Mouse (Mus musculus): ENCODE measurements around the gene Ebf4. TPM values are rescaled to one million over a fixed set of nuclear protein-coding genes. Genes with fewer than 3 reads are reported as not detected.
A peak's percentile ranks its signal among the peaks of the same experiment; 100 is the strongest.

Gene Ebf4
- polyA plus RNA-seq, 1 experiment from 2014 or later, result 3.1 TPM

DNA sequence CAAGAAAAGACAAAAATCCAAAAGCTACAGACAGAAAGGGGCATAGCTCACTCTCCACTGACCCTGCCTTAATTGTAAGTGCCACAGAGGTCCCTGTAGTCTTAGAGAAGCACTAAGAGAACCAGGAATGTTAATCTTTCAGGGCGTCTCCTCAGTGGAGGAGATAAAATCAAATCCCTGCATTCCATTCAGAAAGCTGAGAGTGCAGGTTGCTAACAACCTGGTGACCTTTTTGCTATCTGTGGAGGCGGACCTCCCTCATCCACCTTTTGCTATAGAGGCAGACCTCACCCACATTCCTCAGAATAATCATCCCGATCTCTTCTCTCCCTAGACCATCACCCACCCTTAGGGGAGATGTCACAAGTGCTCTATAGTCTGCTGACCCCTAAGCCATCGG lies 5.9 kb upstream of the Ebf4 start:
- Histone ChIP-seq H3K36me3 (ENCODE audit: control insufficient read depth, insufficient read depth, low read length) (no peaks in the 10 kb centered on the region), H3K4me3 (ENCODE audit: low read length) (no peak overlapping the region), H3K9ac (ENCODE audit: low read depth, low read length) (no peak overlapping the region), H3K27ac (ENCODE audit: low read depth, low read length) (no peak overlapping the region), H3K27me3 (ENCODE audit: control insufficient read depth, insufficient read depth, low read length) (peaks cover 2% of the 10 kb centered on the region; the same call in 1 of the 2 replicates), H3K4me1 (ENCODE audit: control insufficient read depth, insufficient read depth, low read length) (peaks cover 8% of the 10 kb centered on the region), H3K4me2 (replicated peaks; ENCODE audit: low read depth, low read length) (no peak overlapping the region), H3K9me3 (ENCODE audit: control insufficient read depth, low read length) (no peaks in the 10 kb centered on the region)
- ATAC-seq (ENCODE audit: low FRiP score, low TSS enrichment), result no peak
- 63% methylated on average over 4 of the region's 4 CpGs for WGBS

DNA sequence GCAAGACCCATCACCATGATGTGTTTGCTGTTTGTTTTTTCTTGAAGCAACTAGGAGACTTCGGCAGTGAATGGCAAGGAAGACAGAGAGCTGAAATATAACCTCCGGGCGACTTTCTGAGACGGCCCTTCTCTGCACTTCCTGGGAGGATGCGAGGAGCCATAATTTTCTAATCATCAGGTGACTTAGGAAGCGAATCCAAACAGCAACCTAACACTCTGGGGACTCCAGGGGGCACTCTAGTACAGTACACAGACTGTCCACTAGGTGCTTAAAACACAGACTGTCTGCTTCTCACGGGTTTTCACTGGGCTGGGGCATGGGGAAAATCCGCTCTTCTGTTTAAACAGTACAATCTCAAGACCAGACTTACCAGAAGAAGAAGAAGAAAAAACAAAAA lies 3.5 kb upstream of the Ebf4 start:
- 7% methylated on average over 8 of the region's 8 CpGs for WGBS
- Histone ChIP-seq H3K9me3 (ENCODE audit: control insufficient read depth, low read length) (no peaks in the 10 kb centered on the region), H3K4me2 (replicated peaks; ENCODE audit: low read depth, low read length) (peak overlapping the region; percentile 8; the same call in 1 of the 2 replicates), H3K36me3 (ENCODE audit: control insufficient read depth, insufficient read depth, low read length) (no peaks in the 10 kb centered on the region), H3K27me3 (ENCODE audit: control insufficient read depth, insufficient read depth, low read length) (peaks cover 8% of the 10 kb centered on the region), H3K4me1 (ENCODE audit: control insufficient read depth, insufficient read depth, low read length) (peaks cover 18% of the 10 kb centered on the region), H3K9ac (ENCODE audit: low read depth, low read length) (no peak overlapping the region), H3K4me3 (ENCODE audit: low read length) (no peak overlapping the region), H3K27ac (ENCODE audit: low read depth, low read length) (no peak overlapping the region)
- ATAC-seq (ENCODE audit: low FRiP score, low TSS enrichment), result no peak

DNA sequence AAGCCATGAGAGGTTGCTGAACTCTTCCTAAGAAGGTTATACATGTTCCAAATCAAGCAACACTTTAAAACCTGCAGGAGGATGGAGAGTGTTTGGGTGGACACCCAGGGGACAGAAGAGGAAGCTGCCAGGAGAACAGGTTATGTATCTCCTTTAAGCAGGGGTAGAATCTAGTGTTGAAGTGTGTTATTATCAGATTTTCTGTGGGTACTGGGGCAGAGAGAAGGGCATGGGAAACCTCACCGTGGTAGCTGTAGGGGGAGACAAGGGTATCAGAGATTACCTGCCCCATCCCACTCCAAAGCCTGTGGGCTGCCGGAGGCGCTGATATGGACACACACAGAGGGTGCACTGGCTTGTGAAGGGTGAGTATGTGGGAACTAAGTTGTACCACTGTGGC lies 2.0 kb upstream of the Ebf4 start:
- H3K4me2 ChIP-seq (replicated peaks; ENCODE audit: low read depth, low read length), result no peak overlapping the region
- no peak; the same call in 1 of the 2 replicates for ATAC-seq (ENCODE audit: low FRiP score, low TSS enrichment)

DNA sequence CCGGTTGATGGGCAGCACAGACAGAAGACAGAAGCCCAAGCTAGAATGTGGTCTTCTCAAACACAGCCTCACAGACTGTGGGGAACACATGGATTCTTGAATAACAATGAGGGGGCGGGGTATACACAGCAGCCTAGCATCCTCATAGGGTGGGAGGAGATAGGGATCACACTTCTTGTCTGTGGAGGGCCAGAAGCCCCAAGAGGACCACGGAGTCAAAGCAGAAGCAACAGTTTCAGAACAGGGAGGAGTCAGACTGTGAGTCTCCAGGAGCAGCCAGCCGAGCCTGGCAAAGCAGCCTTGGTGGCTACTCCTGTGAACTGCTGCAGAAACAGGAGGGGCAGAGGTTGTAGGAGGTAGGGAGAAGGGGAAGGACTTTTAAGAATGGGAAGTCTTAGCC lies 1.5 kb upstream of the Ebf4 start:
- no peaks in the 10 kb centered on the region for H3K36me3 ChIP-seq (ENCODE audit: control insufficient read depth, insufficient read depth, low read length)
- H3K27me3 ChIP-seq (ENCODE audit: control insufficient read depth, insufficient read depth, low read length), result peaks cover 8% of the 10 kb centered on the region
- 8% methylated on average over 4 of the region's 4 CpGs for WGBS
- H3K27ac ChIP-seq (ENCODE audit: low read depth, low read length), result peak overlapping the region; percentile 26; the same call in 1 of the 2 replicates
- 0 out of 2 replicates have a peak overlapping the region, but pooled peaks have one; percentile 18 for H3K9ac ChIP-seq (ENCODE audit: low read depth, low read length)
- H3K9me3 ChIP-seq (ENCODE audit: control insufficient read depth, low read length), result no peaks in the 10 kb centered on the region
- ATAC-seq (ENCODE audit: low FRiP score, low TSS enrichment), result peak; percentile 75
- H3K4me2 ChIP-seq (replicated peaks; ENCODE audit: low read depth, low read length), result peak overlapping the region; percentile 22; the same call in 1 of the 2 replicates
- H3K4me3 ChIP-seq (ENCODE audit: low read length), result no peak overlapping the region
- H3K4me1 ChIP-seq (ENCODE audit: control insufficient read depth, insufficient read depth, low read length), result peaks cover 24% of the 10 kb centered on the region

More for the DNA sequence above, 2.0 kb upstream of the Ebf4 start:
- Histone ChIP-seq H3K9ac (ENCODE audit: low read depth, low read length) (no peak overlapping the region), H3K36me3 (ENCODE audit: control insufficient read depth, insufficient read depth, low read length) (no peaks in the 10 kb centered on the region), H3K4me1 (ENCODE audit: control insufficient read depth, insufficient read depth, low read length) (peaks cover 24% of the 10 kb centered on the region), H3K27me3 (ENCODE audit: control insufficient read depth, insufficient read depth, low read length) (peaks cover 8% of the 10 kb centered on the region), H3K4me3 (ENCODE audit: low read length) (no peak overlapping the region), H3K27ac (ENCODE audit: low read depth, low read length) (peak overlapping the region; percentile 26; the same call in 1 of the 2 replicates), H3K9me3 (ENCODE audit: control insufficient read depth, low read length) (no peaks in the 10 kb centered on the region)
- WGBS, result 44% methylated on average over 3 of the region's 3 CpGs

DNA sequence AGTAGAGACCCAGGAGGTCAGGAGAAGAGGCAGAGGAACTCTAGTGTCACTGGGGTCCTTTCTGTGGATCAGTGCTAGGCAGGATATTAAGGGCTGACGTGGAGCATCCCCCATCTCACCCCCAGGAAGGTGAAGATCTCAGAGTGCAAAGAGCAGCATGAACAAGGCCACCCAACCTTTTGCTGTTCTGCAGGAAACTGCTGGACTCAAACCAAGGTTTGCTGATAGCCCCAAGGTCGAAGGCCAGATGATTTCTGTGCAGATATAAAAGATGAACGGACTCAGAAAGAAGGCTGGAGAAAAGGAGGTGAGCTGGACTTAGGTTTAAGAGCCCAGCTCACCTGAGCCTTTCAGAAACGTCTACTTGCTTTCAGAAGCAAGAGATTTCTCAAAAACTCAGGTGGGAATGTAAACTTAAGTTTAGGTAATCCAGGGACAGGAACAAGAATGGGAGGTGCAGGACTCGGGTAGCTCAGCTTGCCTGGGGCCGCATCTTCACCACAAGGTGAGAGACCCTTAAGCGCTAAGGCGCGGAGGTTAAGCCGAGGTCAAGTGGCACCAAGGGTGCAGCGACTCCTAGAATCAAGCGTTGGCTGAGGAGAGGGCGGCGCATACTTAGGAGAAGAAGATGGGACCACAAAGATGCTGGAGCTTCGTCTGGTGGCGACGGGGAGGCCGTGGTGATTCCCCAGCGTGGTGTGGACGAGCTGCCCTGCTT lies 592 bp upstream of the Ebf4 start:
- Histone ChIP-seq H3K27me3 (ENCODE audit: control insufficient read depth, insufficient read depth, low read length) (peaks cover 8% of the 10 kb centered on the region), H3K4me3 (ENCODE audit: low read length) (peak overlapping the region; percentile 72), H3K36me3 (ENCODE audit: control insufficient read depth, insufficient read depth, low read length) (no peaks in the 10 kb centered on the region), H3K27ac (ENCODE audit: low read depth, low read length) (no peak overlapping the region), H3K9me3 (ENCODE audit: control insufficient read depth, low read length) (no peaks in the 10 kb centered on the region), H3K4me1 (ENCODE audit: control insufficient read depth, insufficient read depth, low read length) (peaks cover 24% of the 10 kb centered on the region), H3K9ac (ENCODE audit: low read depth, low read length) (peak overlapping the region; percentile 84), H3K4me2 (replicated peaks; ENCODE audit: low read depth, low read length) (peak overlapping the region; percentile 82)
- ATAC-seq (ENCODE audit: low FRiP score, low TSS enrichment), result no peak
- 7% methylated on average over 20 of the region's 20 CpGs for WGBS

DNA sequence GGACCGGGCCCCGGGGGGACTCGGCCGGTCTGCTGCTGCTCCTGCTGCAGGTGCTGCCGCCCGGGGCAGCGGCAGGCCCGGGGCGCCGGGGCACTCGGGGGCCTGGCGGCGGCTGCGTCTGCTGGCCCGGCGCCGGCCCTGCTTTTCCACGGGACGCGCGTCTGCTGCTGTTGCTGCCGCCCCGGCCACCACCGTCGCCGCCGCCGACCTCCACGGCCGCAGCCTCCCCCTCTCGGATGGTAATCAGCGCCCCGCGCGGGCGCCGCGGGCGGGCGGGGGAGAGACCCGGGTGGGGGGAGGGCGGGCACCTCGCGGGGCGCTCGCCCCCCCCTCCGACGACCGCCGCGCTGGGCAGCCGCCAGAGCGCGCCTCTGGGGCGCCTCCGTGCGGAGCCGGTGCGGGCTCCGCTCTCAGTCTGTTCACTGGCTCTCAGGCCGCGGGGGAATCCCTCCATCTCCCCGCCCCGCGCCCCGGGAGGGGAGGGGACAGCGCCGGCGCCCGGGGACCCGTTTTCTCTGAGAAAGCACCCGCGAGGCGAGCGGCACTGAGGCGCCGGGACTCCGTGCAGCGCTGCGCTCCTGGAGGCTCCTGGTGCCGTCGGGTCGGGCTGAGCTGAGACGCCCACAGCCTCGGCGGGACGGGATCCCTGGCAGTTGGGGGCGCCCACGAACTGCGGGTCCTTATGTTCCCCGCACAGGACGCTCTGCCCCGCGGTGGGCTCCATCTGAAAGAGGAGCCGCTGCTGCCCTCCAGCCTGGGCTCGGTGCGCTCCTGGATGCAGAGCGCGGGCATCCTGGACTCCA lies 563 bp downstream of the Ebf4 start:
- Histone ChIP-seq H3K4me2 (replicated peaks; ENCODE audit: low read depth, low read length) (peak overlapping the region; percentile 82), H3K4me1 (ENCODE audit: control insufficient read depth, insufficient read depth, low read length) (peaks cover 24% of the 10 kb centered on the region), H3K27me3 (ENCODE audit: control insufficient read depth, insufficient read depth, low read length) (peaks cover 8% of the 10 kb centered on the region), H3K4me3 (ENCODE audit: low read length) (peak overlapping the region; percentile 72), H3K9me3 (ENCODE audit: control insufficient read depth, low read length) (no peaks in the 10 kb centered on the region), H3K27ac (ENCODE audit: low read depth, low read length) (no peak overlapping the region), H3K9ac (ENCODE audit: low read depth, low read length) (peak overlapping the region; percentile 84), H3K36me3 (ENCODE audit: control insufficient read depth, insufficient read depth, low read length) (no peaks in the 10 kb centered on the region)
- WGBS, result under 1% methylated on average over 59 of the region's 99 CpGs
- ATAC-seq (ENCODE audit: low FRiP score, low TSS enrichment), result peak; percentile 54

DNA sequence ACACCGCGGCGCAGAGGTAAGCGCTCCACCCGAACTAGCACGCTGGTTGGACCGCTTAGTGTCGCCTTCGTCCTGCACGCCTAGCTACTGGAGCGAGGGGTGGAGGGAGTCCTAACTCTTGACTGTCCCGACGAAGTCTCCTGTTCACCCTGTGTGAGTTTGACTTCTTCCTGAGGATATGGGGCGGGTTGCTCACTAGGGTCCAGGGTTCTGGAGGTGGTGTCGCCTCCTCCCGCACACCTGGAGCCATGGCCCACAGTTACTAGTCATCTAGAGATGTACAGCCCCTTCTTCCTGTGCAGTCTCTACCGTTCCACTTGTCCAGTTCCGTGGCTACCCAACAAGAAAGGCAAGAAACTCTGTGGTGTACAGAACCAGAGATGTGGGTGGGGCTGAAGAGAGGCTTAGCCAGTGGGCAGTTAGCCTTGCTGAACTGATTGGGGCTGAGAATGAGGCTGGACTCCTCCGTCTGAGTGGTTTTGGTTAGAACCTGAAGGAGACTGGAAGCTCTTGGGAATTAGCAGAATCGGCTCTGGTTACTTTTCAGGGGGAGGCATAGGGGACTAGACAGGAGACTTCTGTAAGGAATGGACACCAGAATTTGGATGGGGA lies 1.3 kb downstream of the Ebf4 start:
- Histone ChIP-seq H3K9me3 (ENCODE audit: control insufficient read depth, low read length) (no peaks in the 10 kb centered on the region), H3K27ac (ENCODE audit: low read depth, low read length) (no peak overlapping the region), H3K36me3 (ENCODE audit: control insufficient read depth, insufficient read depth, low read length) (no peaks in the 10 kb centered on the region), H3K4me3 (ENCODE audit: low read length) (peak overlapping the region; percentile 72), H3K4me1 (ENCODE audit: control insufficient read depth, insufficient read depth, low read length) (peaks cover 21% of the 10 kb centered on the region), H3K27me3 (ENCODE audit: control insufficient read depth, insufficient read depth, low read length) (peaks cover 8% of the 10 kb centered on the region), H3K9ac (ENCODE audit: low read depth, low read length) (peak overlapping the region; percentile 84; the same call in 1 of the 2 replicates), H3K4me2 (replicated peaks; ENCODE audit: low read depth, low read length) (peak overlapping the region; percentile 82)
- 4% methylated on average over 20 of the region's 20 CpGs for WGBS
- ATAC-seq (ENCODE audit: low FRiP score, low TSS enrichment), result peak; percentile 20

DNA sequence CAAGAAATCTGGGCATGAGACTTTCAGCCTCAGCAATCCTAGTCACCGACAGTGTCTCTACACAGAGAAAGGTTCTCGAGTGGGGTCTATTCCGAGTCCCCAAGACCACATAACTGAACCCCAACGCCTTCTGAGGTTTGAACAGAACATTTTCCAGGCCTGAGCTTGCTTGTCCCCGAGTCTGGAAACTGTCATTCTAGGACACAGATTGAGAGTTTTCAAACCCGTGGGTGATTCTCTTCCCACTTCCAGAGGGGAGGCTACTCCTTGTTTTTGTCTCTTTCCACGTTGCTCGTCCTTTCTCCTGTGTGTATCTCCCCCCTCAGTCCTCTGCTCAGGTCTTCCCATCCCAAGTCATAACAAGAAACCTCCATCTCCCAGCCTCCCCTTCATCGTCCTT lies 2.6 kb downstream of the Ebf4 start:
- WGBS, result 84% methylated on average over 9 of the region's 9 CpGs
- Histone ChIP-seq H3K27me3 (ENCODE audit: control insufficient read depth, insufficient read depth, low read length) (peaks cover 8% of the 10 kb centered on the region), H3K4me1 (ENCODE audit: control insufficient read depth, insufficient read depth, low read length) (peaks cover 20% of the 10 kb centered on the region), H3K27ac (ENCODE audit: low read depth, low read length) (no peak overlapping the region), H3K36me3 (ENCODE audit: control insufficient read depth, insufficient read depth, low read length) (no peaks in the 10 kb centered on the region), H3K9me3 (ENCODE audit: control insufficient read depth, low read length) (no peaks in the 10 kb centered on the region), H3K4me2 (replicated peaks; ENCODE audit: low read depth, low read length) (no peak overlapping the region), H3K4me3 (ENCODE audit: low read length) (no peak overlapping the region), H3K9ac (ENCODE audit: low read depth, low read length) (no peak overlapping the region)
- no peak for ATAC-seq (ENCODE audit: low FRiP score, low TSS enrichment)

Data from kidney, embryonic 14.5 days (tissue).